Mouse (Mus musculus) spleen, adult 2 months (tissue): ENCODE data around the gene Gmppb.

ENCODE experiments used
- CTCF ChIP-seq: fragments of 200-500 bp; IDR thresholded peaks from 2 replicates; pipeline ENCODE4 v1.5.1; 2011; ENCODE audit warnings: mild to moderate bottlenecking, inconsistent platforms; ENCODE audit not compliant: insufficient read depth, insufficient read length, insufficient replicate concordance; ENCODE audit errors: extremely low read depth
- POLR2A ChIP-seq: fragments of 200-500 bp; IDR thresholded peaks from 2 replicates; pipeline ENCODE4 v1.6.1; 2011; ENCODE audit warnings: low read depth, low read length, inconsistent platforms

DNA sequence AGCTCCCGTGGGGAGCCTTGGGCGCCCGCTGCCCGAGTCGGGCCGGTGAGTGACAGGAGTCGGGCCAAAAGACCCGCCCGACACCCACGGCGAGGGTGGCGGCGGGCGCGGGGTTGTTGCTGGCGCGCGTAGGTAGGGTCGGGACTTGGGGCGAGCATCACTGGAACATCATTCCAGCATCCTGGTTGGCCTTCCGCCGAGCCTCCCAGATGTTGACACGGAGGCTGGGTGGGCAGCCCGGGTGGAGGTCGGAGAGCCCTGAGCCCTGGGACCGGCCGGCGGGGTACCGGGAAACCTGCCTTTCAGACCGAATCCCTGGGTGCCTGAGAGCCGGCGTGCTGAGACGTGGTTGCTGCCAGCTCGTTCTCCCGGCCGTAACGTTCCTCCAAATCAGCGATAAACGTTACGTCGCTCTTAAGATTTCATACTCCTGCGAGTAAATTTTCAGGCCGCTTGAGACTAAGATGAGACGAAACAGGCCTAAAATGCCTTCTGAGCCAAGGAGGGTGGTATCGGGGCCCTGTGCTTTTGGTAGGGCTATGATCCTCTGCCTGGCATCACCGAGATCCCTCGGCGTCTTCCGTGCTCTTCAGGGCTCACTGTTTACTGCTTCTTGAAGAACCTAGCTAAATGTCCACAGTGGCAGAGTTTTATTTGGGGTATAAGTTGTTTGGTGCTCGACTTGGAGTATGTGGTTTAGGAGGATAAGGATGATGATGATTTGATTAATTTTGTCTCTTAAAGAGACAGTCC lies 46.1 kb upstream of the Gmppb start:
- TF ChIP-seq POLR2A (no peak), CTCF (no peak)
